Mouse (Mus musculus): Measurements from ENCODE around the gene Apoa2.

The Apoa2 gene

GRCm38 (mm10) chr1:171262594-171263130 is 37.8 kb downstream of the Apoa2 start:
- no peak for DNase-seq

GRCm38 (mm10) chr1:171263185-171263611 is 38.3 kb downstream of the Apoa2 start:
- no peak for DNase-seq

GRCm38 (mm10) chr1:171263666-171264461 is 39.0 kb downstream of the Apoa2 start:
- DNase-seq: no peak

GRCm38 (mm10) chr1:171265971-171266744 is 41.3 kb downstream of the Apoa2 start:
- no peak for DNase-seq

- DNase-seq: no peak
Measured at GRCm38 (mm10) chr1:171268341-171268740, 43.5 kb downstream of the Apoa2 start.

- DNase-seq: peak; percentile 99
Measured at GRCm38 (mm10) chr1:171269848-171270572, 45.2 kb downstream of the Apoa2 start, which contains the start of gene B4galt3. B4galt3 (plus strand) TSS chr1:171270328.

- DNase-seq: no peak
Measured at GRCm38 (mm10) chr1:171270573-171270900, 45.7 kb downstream of the Apoa2 start.

GRCm38 (mm10) chr1:171271196-171271595 is 46.3 kb downstream of the Apoa2 start:
- DNase-seq: peak; percentile 18

GRCm38 (mm10) chr1:171271622-171272021 is 46.8 kb downstream of the Apoa2 start:
- no peak for DNase-seq

- no peak for DNase-seq
Measured at GRCm38 (mm10) chr1:171272086-171272485, 47.2 kb downstream of the Apoa2 start.

- no peak for DNase-seq
Measured at GRCm38 (mm10) chr1:171274171-171274570, 49.3 kb downstream of the Apoa2 start.

- DNase-seq: no peak
Measured at GRCm38 (mm10) chr1:171275144-171275734, 50.4 kb downstream of the Apoa2 start.

All from cerebellum, adult 8-10 months (tissue).